Mouse (Mus musculus): Measurements from ENCODE around the gene 6330409D20Rik. TPM values are rescaled to one million over a fixed set of nuclear protein-coding genes. Genes with fewer than 3 reads are reported as not detected.

The 6330409D20Rik gene
- polyA plus RNA-seq, 1 experiment from 2014 or later = 3.0 TPM

GRCm38 (mm10) chr2:32684681-32685428 is 56.0 kb downstream of the 6330409D20Rik start:
- H3K36me3 ChIP-seq (ENCODE audit: control insufficient read depth, insufficient read depth, low read length) = no peaks in the 10 kb centered on the region
- WGBS = 90% methylated on average over 15 of the region's 15 CpGs
- H3K27me3 ChIP-seq (ENCODE audit: control insufficient read depth, insufficient read depth, low read length) = no peaks in the 10 kb centered on the region
- no peak overlapping the region for H3K4me2 ChIP-seq (replicated peaks; ENCODE audit: low read depth, low read length)
- no peak for ATAC-seq (ENCODE audit: low FRiP score)
- DNase-seq (ENCODE audit: low spot score) = no peak
- no peaks in the 10 kb centered on the region for H3K9me3 ChIP-seq (ENCODE audit: control insufficient read depth, low read length)
- H3K9ac ChIP-seq (ENCODE audit: low read depth, low read length) = no peak overlapping the region
- no peak overlapping the region for H3K4me3 ChIP-seq (ENCODE audit: low read depth, low read length)
- H3K27ac ChIP-seq (ENCODE audit: low read depth, low read length) = no peak overlapping the region
- H3K4me1 ChIP-seq (replicated peaks; ENCODE audit: control insufficient read depth, insufficient read depth, low read length) = no peaks in the 10 kb centered on the region

- 95% methylated on average over 10 of the region's 10 CpGs for WGBS
- ATAC-seq (ENCODE audit: low FRiP score) (no peak), DNase-seq (ENCODE audit: low spot score) (no peak)
- Histone ChIP-seq H3K27ac (ENCODE audit: low read depth, low read length) (no peak overlapping the region), H3K4me2 (replicated peaks; ENCODE audit: low read depth, low read length) (no peak overlapping the region), H3K36me3 (ENCODE audit: control insufficient read depth, insufficient read depth, low read length) (no peaks in the 10 kb centered on the region), H3K27me3 (ENCODE audit: control insufficient read depth, insufficient read depth, low read length) (no peaks in the 10 kb centered on the region), H3K9me3 (ENCODE audit: control insufficient read depth, low read length) (no peaks in the 10 kb centered on the region), H3K4me1 (replicated peaks; ENCODE audit: control insufficient read depth, insufficient read depth, low read length) (no peaks in the 10 kb centered on the region), H3K9ac (ENCODE audit: low read depth, low read length) (no peak overlapping the region), H3K4me3 (ENCODE audit: low read depth, low read length) (no peak overlapping the region)
These were observed 57.1 kb downstream of the 6330409D20Rik start for GRCm38 (mm10) chr2:32683701-32684100.

GRCm38 (mm10) chr2:32682721-32683417 is 57.9 kb downstream of the 6330409D20Rik start:
- no peak overlapping the region for H3K4me2 ChIP-seq (replicated peaks; ENCODE audit: low read depth, low read length)
- ATAC-seq (ENCODE audit: low FRiP score) (no peak), DNase-seq (ENCODE audit: low spot score) (no peak)
- no peaks in the 10 kb centered on the region for H3K27me3 ChIP-seq (ENCODE audit: control insufficient read depth, insufficient read depth, low read length)
- no peak overlapping the region for H3K9ac ChIP-seq (ENCODE audit: low read depth, low read length)
- no peak overlapping the region for H3K4me3 ChIP-seq (ENCODE audit: low read depth, low read length)
- H3K9me3 ChIP-seq (ENCODE audit: control insufficient read depth, low read length) = no peaks in the 10 kb centered on the region
- H3K36me3 ChIP-seq (ENCODE audit: control insufficient read depth, insufficient read depth, low read length) = no peaks in the 10 kb centered on the region
- WGBS = 87% methylated on average over 14 of the region's 14 CpGs
- no peaks in the 10 kb centered on the region for H3K4me1 ChIP-seq (replicated peaks; ENCODE audit: control insufficient read depth, insufficient read depth, low read length)
- no peak overlapping the region for H3K27ac ChIP-seq (ENCODE audit: low read depth, low read length)

MicroRNA genes within 50 kb of the gene (microRNA counts, 519-probe panel; counts per million panel counts)
- not detected for microRNA mmu-miR-2861

Other genes with a start within 250 kb of the 6330409D20Rik start
- gene Fam102a, start 205.7 kb downstream of the 6330409D20Rik start, polyA plus RNA-seq (2014; fragmentation: Nextera tagmentation; extraction: Ambion mirVana) = 9.0 and 9.2 TPM in 2 replicates
- gene Dpm2, start 170.2 kb downstream of the 6330409D20Rik start, polyA plus RNA-seq (2014; fragmentation: Nextera tagmentation; extraction: Ambion mirVana) = 115 and 125 TPM in 2 replicates
- 2.1 and 2.6 TPM in 2 replicates for gene Pip5kl1, start 166.2 kb downstream of the 6330409D20Rik start, polyA plus RNA-seq (2014; fragmentation: Nextera tagmentation; extraction: Ambion mirVana)
- gene 9430097D07Rik, start 165.3 kb downstream of the 6330409D20Rik start, polyA plus RNA-seq (2014; fragmentation: Nextera tagmentation; extraction: Ambion mirVana) = 0.37 and 0.42 TPM in 2 replicates
- 12.9 and 13.4 TPM in 2 replicates for gene St6galnac4, start 153.9 kb downstream of the 6330409D20Rik start, polyA plus RNA-seq (2014; fragmentation: Nextera tagmentation; extraction: Ambion mirVana)
- 3.2 and 5.0 TPM in 2 replicates for gene St6galnac6, start 141.3 kb downstream of the 6330409D20Rik start, polyA plus RNA-seq (2014; fragmentation: Nextera tagmentation; extraction: Ambion mirVana)
- gene Ak1, start 119.3 kb downstream of the 6330409D20Rik start, polyA plus RNA-seq (2014; fragmentation: Nextera tagmentation; extraction: Ambion mirVana) = 23.4 and 23.9 TPM in 2 replicates
- 18.1 and 23.1 TPM in 2 replicates for gene Eng, start 94.4 kb downstream of the 6330409D20Rik start, polyA plus RNA-seq (2014; fragmentation: Nextera tagmentation; extraction: Ambion mirVana)
- 11.2 and 13.6 TPM in 2 replicates for gene Fpgs, start 36.9 kb downstream of the 6330409D20Rik start, polyA plus RNA-seq (2014; fragmentation: Nextera tagmentation; extraction: Ambion mirVana)
- gene Cdk9, start 27.9 kb downstream of the 6330409D20Rik start, polyA plus RNA-seq (2014; fragmentation: Nextera tagmentation; extraction: Ambion mirVana) = 77.3 and 79.9 TPM in 2 replicates
- gene Sh2d3c, start 20.0 kb downstream of the 6330409D20Rik start, polyA plus RNA-seq (2014; fragmentation: Nextera tagmentation; extraction: Ambion mirVana) = 25.9 and 27.6 TPM in 2 replicates
- 53.1 and 53.5 TPM in 2 replicates for gene Tor2a, start 16.2 kb upstream of the 6330409D20Rik start, polyA plus RNA-seq (2014; fragmentation: Nextera tagmentation; extraction: Ambion mirVana)
- 0.22 and 0.34 TPM in 2 replicates for gene Ttc16, start 34.6 kb upstream of the 6330409D20Rik start, polyA plus RNA-seq (2014; fragmentation: Nextera tagmentation; extraction: Ambion mirVana)
- 4.2 and 4.3 TPM in 2 replicates for gene Ptrh1, start 34.8 kb upstream of the 6330409D20Rik start, polyA plus RNA-seq (2014; fragmentation: Nextera tagmentation; extraction: Ambion mirVana)
- 0.80 and 0.98 TPM in 2 replicates for gene Cfap157, start 43.4 kb upstream of the 6330409D20Rik start, polyA plus RNA-seq (2014; fragmentation: Nextera tagmentation; extraction: Ambion mirVana)
- 62.8 and 64.7 TPM in 2 replicates for gene Stxbp1, start 106.2 kb upstream of the 6330409D20Rik start, polyA plus RNA-seq (2014; fragmentation: Nextera tagmentation; extraction: Ambion mirVana)
- gene Fam129b, start 135.1 kb upstream of the 6330409D20Rik start, polyA plus RNA-seq (2014; fragmentation: Nextera tagmentation; extraction: Ambion mirVana) = 11.6 and 13.1 TPM in 2 replicates
- gene Rpl12, start 220.5 kb upstream of the 6330409D20Rik start, polyA plus RNA-seq (2014; fragmentation: Nextera tagmentation; extraction: Ambion mirVana) = 129 and 134 TPM in 2 replicates
- 8.0 and 8.7 TPM in 2 replicates for gene Lrsam1, start 220.6 kb upstream of the 6330409D20Rik start, polyA plus RNA-seq (2014; fragmentation: Nextera tagmentation; extraction: Ambion mirVana)
- gene Slc2a8, start 241.1 kb upstream of the 6330409D20Rik start, polyA plus RNA-seq (2014; fragmentation: Nextera tagmentation; extraction: Ambion mirVana) = 9.3 and 10.5 TPM in 2 replicates

Data from hindbrain, embryonic 11.5 days (tissue).